Mouse (Mus musculus) cerebellum, adult 9-11 months (tissue): ENCODE measurements around the gene Dvl1.

Source experiments
- DNase-seq: peaks from one replicate; pipeline ENCODE4 v3.0.0; 2022

The Dvl1 gene

DNA sequence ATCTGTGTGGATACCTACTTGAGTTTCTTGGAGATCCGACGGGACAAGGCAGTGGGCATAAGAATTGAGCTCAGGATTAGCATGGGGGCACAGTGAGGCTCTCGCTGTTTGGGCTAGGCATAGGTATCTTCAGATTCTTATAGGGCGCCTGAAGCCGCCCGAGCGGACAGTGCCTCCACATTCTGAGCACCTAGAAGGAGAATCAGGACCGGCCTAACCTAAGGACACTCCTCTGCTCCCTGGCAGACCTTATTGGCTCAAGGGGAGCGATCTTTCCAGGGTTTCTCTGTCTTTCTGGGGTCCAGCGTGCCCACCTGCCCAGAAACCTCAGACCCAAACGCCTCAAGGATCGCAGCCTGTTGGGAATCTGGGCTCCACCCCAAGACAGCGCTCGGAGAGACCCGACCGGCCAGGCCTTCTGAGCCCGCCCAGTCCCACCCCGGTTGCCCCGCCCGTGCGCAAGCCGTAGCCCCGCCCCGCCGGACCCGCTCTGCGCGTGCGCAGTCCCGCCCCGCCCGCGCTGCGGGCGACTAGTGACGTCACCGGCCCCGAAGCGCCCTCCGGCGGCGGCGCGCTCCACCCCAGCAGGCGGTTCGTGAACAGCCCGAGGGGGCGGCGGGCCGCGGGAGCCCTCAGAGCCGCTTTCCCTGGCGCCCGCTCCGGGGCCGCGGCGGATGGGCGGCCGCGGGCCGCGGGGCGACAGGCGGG, at the start of gene Dvl1:
Dvl1 (plus strand) TSS at position 532 of the 708 bp plus-strand sequence.
- peak; percentile 91 for DNase-seq

- DNase-seq = no peak
These were observed 45.1 kb upstream of the Dvl1 start for GRCm38 (mm10) chr4:155802075-155802474.

- DNase-seq = no peak
These were observed 44.4 kb upstream of the Dvl1 start, which contains the start of gene Mrpl20 for GRCm38 (mm10) chr4:155802741-155803339. Mrpl20 (plus strand) TSS chr4:155802878.

DNA sequence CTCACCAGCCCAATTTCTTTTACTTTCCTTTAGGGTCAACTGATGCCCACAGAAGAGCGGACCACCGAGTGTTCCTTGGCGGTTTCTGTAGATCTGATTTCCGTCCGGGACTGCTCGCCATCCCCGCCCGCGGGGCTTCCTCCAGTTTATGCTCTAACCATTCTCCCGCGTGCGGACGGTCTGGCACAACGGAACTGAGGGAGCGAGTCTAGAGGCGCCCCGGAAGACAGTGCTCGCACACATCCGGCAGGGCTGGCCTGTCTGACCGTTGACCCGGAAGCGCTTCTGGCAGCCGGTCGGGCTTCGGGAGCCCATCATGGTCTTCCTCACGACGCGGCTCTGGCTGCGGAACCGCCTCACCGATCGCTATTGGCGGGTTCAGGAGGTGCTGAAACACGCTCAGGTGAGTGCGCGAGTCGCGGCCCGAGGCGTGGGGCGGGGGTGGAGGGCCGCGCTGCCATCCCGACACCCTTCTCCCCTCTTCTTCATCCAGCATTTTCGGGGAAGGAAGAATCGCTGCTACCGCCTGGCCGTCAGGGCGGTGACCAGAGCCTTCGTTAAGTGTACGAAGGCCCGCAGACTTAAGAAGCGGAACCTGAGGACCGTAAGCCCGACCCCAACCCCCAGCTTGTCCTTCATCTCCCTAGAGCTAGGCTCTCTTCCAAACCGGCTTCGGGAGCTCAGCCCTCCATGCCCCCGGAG, 43.7 kb upstream of the Dvl1 start:
- DNase-seq = peak; percentile 93

GRCm38 (mm10) chr4:155807841-155808240, 39.4 kb upstream of the Dvl1 start:
- no peak for DNase-seq

- peak; percentile 94 for DNase-seq
These were observed 35.1 kb upstream of the Dvl1 start, which contains the start of gene Ccnl2 for GRCm38 (mm10) chr4:155811929-155812664. Ccnl2 (plus strand) TSS chr4:155812489.

GRCm38 (mm10) chr4:155812665-155813181, 34.5 kb upstream of the Dvl1 start:
- no peak for DNase-seq

- no peak for DNase-seq
These were observed 29.7 kb upstream of the Dvl1 start for GRCm38 (mm10) chr4:155817533-155817932.

- DNase-seq = no peak
These were observed 26.2 kb upstream of the Dvl1 start for GRCm38 (mm10) chr4:155821025-155821424.

DNA sequence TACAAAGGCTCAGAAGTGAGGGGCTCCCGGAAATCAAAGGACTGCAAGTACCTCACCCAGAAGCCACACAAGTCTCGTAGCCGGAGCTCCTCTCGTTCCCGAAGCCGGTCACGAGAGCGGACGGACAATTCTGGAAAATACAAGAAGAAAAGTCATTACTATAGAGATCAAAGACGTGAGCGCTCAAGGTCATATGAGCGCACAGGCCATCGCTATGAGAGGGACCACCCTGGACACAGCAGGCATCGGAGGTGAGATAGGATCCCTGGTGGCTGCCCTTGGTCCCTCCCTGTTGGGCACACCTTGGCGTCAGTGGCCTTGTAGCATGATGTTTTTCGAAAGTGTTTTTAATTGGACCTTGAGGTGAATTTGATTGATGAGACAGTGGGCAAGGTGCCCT, 23.8 kb upstream of the Dvl1 start:
- DNase-seq = no peak

DNA sequence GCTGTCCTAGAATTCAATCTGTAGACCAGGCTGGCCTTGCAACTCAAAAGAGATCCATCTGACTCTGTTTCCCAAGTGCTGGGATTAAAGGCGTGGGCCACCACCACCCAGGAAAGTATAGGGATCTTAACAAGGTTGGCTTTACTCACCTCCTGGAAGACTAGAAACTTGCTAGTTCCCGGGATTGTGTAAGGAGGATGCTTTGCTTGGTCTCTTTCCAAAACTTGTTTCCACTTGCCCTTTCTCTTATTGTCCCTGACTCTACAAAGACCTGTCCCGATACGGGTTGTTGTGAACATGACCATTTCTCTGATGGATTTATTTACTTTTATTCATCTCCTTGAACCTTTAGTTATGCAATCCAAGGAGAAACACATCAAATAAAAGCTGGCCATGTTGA, 17.3 kb upstream of the Dvl1 start:
- DNase-seq = peak; percentile 29

- DNase-seq = no peak
These were observed 16.6 kb upstream of the Dvl1 start for GRCm38 (mm10) chr4:155830596-155830995.

DNA sequence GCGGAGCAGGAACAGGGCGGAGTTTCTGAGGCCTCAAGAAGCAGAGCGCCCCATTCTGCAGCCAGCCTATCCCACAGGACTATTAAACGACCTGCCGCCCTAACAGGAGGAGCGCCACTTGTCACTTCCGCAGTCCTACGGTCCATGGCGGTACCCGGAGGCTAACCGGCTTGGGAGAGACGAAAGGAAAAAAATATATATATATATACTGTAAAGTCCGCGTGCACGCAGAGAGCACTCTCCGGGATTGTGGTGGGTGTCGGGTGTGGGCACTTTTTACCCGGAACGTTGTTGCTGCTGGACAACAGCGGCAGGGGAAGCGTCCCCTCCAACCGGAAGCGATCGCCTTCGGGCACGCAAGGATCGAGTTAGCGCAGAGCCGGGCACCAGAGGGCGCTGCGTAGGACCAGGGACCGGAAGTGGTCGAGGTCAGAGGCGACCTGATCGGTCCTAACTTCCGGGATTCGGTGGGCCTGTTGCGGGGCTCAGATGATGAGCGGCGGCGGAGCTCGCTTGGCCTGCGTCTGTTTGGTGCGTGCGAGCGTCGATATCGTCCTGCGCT, 15.9 kb upstream of the Dvl1 start, which contains the start of gene Aurkaip1:
Aurkaip1 (plus strand) TSS at position 68 of the 562 bp plus-strand sequence.
- peak; percentile 95 for DNase-seq

DNA sequence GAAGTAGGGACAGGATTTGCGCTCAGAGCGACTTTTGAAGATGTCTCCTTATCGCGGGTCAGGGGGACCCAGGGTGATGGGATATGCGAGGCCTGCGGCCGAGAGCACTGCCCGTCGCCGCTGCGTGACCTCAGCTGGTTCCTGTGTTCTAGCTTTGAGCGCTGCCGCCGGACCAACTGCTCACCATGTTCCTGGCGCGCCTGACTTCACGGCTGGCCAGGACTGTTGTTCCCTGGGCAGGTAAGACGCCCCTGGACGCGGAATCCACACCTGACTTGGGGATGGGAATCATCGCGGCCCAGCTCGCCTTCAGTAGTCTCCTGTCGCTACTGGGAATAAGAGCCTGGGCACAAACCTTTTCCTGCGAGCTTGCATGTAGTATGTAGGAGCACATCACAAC, 15.4 kb upstream of the Dvl1 start:
- no peak for DNase-seq

- peak; percentile 67 for DNase-seq
These were observed 14.9 kb upstream of the Dvl1 start for GRCm38 (mm10) chr4:155832321-155832720.

DNA sequence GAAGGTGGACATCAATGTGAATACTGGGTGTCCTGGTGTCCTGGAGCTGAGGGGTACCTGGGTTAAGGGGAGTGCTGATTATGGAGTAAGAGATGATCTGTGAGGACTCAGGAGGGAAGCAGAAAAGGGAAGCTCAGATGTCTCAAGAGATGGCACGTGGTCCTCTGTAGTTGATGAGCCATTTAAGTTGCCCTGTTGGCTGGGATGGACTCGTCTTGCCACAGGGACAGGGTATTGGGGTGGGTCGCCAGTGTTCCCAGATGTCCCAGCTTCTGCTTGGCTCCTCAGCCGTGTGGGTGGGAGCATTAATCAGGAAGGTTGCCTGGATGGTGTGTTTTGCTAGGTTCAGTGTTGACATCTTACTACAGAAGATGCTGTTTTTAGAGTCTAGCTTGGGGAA, 14.0 kb upstream of the Dvl1 start:
- peak; percentile 32 for DNase-seq

- peak; percentile 69 for DNase-seq
These were observed 13.4 kb upstream of the Dvl1 start for GRCm38 (mm10) chr4:155833836-155834235.

DNA sequence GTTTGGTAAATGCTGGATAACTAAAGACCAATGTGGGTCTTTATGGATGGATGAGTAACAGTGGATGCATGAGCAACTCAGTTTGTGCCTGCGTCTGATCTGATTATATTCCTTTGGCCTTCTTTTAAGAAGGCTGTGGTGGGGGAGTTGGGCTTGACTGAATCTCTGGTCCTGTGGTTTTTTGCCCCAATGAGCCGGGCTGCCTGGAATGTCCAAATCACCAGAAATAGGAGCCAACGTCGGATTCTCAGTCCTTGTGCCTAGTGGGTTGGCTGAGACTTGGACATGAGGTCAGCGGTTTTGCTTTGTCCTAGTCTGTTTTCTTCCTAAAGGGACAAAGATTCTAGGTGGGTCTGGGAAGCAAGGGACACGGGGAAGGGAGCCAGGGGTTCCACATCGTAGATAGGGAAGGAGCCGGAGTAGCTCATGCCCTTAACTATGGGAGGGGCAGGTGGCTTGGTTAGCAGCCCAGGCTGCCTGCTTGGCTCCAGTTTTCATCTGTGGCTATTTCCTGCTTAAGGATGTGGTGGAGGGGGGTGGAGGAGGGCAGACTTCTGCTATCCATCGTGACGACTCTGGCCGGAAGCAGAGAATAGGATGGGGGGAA, 9.7 kb upstream of the Dvl1 start:
- DNase-seq = no peak

DNA sequence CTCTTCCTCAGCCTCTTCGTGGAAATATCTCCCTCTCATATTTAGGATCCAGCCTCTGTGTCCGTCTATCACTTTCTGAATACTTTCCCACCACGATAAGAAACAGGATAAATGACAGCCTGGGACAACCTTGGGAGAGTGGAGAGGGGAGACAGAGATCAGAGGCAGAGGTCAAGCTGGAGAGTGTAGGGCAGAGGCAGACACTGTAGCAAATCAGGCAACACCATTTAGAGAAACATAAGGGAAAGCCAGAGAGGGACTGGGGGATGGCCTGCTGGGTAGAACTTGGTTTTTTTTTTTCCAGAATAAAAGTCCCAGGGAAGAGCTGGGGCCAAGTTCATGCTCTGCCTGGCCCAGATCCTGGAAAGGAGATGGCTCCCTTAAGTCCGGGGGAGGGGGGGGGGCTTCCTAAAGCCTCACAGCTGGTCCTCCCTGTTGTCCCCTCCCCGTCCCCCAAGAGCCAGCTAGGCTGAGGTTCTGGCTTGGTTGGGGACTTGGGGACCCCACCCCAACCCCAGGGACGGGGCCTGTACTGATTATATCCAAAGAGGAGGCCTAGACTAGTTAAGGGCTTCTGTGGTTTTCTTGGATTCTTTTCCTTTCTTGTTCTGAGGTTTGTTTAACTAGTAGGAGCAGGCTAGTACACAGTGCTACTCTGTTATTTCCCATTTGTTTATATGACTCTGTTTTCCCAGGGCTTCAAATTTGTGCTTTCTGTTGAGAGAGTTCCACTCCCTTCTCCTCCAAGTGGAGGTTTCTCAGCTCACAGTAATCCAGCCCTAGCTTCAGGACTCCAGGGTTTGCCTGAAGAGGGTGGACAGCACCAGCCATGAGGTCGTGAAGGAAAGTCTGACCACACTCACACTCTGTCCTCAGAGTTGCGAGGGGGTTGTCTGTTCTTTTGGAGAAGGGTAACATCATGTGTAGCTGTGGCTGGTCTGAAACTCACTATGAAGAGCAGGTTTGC, 8.7 kb upstream of the Dvl1 start:
- DNase-seq = no peak

DNA sequence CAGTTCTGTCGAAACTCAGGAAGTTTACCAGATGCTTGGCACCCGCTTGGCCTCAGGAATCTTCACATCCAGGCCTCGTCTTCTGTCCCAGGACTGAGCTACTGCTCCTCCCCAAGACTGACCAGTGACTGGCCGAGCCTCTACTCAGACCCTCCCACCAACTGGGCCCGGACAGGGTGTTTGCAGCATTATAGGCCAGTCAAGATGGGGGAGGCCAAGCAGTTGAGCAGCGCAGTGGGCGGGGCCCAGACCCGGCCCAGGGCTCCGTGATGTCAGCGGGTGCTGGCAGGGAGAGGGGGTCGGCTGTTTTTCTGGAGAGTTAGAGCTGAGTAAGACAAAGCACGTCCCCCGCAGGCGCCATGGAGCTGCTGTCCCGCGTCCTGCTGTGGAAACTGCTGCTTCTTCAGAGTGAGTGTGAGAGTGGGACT, 7.7 kb upstream of the Dvl1 start, which contains the start of gene Mxra8:
Mxra8 (plus strand) TSS at position 198 of the 428 bp plus-strand sequence.
- DNase-seq = peak; percentile 59
